Mouse (Mus musculus) small intestine, adult 2 months (tissue): Measurements from ENCODE around the gene Ptprf.

Experiments used
- CTCF ChIP-seq: fragments of 200-500 bp; IDR thresholded peaks from 2 replicates; pipeline ENCODE4 v1.5.1; 2012; ENCODE audit warnings: low read depth, mild to moderate bottlenecking, control low read depth, inconsistent platforms, low read length, moderate library complexity, mixed read lengths; ENCODE audit not compliant: insufficient replicate concordance, insufficient read length; ENCODE audit errors: extremely low read depth
- POLR2A ChIP-seq: fragments of 200-500 bp; IDR thresholded peaks from 2 replicates; pipeline ENCODE4 v1.6.1; 2012; ENCODE audit warnings: low read depth, mild to moderate bottlenecking, control low read depth, inconsistent platforms, low read length, moderate library complexity

- TF ChIP-seq CTCF (no peak), POLR2A (no peak)
Measured at GRCm38 (mm10) chr4:118272871-118273270, 18.3 kb downstream of the Ptprf start.
